Mouse (Mus musculus): ENCODE measurements around the gene Cir1.
A peak's percentile ranks its signal among the peaks of the same experiment; 100 is the strongest.

Gene Cir1

GRCm38 (mm10) chr2:73312152-73313116 lies at the start of gene Cir1, which contains the start of gene Scrn3:
Gene Cir1, minus strand, starts transcription at chr2:73312701.
Gene Scrn3, plus strand, starts transcription at chr2:73312601.
- peak; percentile 74 to 91 for DNase-seq (ENCODE audit: low spot score in 2 of 2)

DNA sequence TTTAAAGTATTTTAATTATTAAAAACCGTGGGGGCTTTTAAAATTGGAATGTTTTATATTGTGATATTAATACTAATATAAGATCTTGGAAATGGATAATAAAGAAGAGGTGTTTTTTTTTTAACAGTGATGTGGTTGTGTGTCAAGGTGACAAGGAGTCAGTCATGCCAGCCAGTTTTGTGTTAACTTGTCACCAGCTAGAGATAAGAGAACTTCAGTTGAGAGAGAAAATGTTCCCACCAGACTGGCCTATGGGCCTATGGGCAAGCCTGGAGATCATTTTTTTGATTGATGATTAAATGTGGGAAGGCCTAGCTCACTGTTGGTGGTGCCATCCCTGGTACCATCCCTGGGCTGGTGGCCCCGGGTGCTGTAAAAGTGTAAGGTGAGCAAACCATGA lies 48.0 kb upstream of the Cir1 start:
- DNase-seq (ENCODE audit: low spot score in 2 of 2): no peak

- DNase-seq (ENCODE audit: low spot score in 2 of 2): no peak
Measured at GRCm38 (mm10) chr2:73359941-73360340, 47.4 kb upstream of the Cir1 start.

DNA sequence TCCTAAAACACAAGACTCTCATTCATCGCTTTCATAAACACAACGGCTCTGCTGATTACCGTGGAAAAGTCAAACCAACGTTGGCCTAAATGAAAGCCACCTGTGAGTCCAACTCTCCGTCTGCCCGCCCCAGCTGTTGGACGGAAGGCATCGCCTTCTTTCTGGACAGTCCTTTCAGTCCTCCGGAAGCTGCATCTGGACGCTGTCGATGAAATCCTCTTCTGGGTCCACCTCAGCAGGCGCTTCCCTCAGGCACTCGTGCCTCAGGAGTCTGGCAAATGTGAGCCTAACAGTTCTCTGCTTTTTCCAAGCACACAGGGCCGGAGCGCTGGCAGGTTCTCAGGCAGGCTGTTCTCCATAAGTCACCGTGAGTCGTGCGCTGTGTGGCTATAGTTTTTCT lies 44.5 kb upstream of the Cir1 start:
- no peak for DNase-seq (ENCODE audit: low spot score in 2 of 2)

DNA sequence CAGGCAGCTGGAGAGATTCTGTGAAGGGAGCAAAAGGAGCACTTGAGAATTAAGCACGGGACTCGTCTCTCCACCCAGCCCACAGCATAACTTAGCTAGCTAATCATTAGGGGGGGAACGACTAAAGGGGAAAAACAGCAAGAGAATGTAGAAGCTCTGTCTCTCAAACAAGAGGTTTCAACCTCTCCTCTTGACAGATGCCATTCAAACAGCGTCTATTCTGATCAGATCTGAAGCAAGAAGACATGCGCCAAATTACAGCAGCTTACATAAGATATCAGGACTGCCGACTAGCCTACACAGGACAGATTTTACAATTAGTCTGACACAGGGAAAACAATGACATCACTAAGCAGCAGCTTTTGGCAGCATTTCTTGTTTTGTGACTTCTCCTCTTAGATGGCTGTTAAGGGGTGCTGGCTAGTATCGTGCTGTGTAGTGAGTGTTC lies 39.5 kb upstream of the Cir1 start:
- DNase-seq (ENCODE audit: low spot score in 2 of 2): no peak

GRCm38 (mm10) chr2:73351496-73351895 lies 39.0 kb upstream of the Cir1 start:
- no peak for DNase-seq (ENCODE audit: low spot score in 2 of 2)

DNA sequence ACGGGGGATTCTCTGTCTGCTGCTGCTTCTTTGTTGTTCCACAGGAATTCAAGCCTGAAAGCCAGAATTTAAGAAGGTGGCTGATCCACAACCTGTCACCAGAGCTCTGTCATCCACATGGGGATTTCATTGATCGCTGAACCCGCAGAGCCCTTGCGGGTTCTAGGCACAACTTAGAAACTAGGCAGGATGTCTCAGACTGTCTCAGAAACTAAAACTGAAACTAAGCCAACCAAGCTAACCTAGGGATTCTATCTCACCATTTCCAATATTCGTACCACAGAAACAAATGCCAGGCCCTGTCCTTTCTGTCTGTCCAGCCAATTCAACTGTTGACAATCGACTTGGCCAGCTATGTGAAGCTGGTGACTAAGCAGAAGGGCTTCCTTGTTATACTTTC lies 35.7 kb upstream of the Cir1 start:
- DNase-seq (ENCODE audit: low spot score in 2 of 2): no peak

GRCm38 (mm10) chr2:73347766-73348165 lies 35.3 kb upstream of the Cir1 start:
- no peak for DNase-seq (ENCODE audit: low spot score in 2 of 2)

DNA sequence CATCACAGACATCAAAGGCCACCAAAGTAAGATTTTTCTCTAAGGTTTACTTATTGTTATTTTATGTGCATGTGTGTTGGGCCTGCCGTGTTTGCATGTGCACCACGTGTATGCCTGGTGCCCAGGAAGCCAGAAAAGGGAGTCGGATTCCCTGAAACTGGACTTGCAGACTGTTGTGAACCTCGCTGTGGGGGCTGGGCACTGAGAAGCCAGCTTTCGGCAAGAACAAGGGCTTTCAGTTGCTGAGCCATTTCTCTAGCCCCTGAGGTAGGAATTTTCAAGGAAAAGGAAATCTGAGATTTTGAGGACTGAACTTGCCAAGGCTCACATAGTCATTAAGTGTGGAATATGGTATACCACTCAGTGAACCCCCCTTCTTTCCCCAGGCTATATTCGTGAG lies 34.6 kb upstream of the Cir1 start:
- no peak for DNase-seq (ENCODE audit: low spot score in 2 of 2)

DNA sequence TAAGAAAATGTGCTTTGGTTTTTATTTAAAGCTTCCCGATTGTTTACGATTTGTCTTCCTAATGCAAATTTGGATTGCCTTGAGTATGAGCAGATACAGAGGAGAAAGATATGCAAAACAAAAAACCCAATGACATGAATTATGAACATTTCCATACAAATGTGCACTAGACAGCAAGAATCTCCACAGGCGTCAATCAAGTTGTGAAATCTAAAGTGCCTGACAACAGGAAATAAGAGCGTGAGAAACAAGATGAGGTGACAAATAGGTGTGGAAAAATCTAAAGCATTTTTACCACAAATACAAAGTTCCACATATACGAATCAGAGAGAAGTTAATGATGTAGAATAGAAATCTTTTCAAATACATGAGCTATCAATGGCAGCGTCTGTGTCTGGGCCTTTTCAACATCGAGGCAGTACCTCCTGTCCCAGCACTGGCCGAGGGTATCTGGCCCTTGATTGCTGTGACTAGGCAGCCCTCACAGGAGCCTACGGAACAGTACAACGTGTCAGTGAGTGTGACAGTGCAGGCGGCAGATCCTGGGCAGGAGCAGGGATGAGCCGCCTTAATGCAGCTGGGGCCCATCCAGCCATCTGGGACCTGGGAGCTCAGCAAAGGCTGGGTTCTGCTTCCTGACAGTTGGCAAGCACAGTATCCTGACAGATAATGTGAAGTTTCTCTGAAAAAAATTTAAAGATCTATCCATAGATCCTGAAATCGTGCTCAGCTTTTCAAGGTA lies 34.0 kb upstream of the Cir1 start:
- peak in 1 of 2 experiments; percentile 17 for DNase-seq (ENCODE audit: low spot score in 2 of 2)

DNA sequence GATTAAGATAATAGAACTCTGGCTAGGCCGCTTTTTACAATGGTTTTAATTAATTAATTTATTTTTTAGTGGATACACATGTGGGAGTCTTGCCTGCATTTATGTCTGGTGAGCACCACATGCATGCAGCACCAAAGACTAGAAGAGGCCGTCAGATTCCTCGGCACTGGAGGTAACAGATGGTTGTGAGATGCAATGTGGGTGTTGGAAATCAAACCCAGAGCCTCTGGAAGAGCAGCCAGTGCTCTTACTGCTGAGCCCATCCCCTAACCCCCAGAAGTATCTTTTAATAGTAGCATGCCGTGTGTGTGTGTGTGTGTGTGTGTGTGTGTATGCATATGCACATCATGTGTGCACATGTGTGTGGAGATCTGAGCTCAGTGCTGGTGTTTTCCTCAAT lies 32.7 kb upstream of the Cir1 start:
- no peak for DNase-seq (ENCODE audit: low spot score in 2 of 2)

DNA sequence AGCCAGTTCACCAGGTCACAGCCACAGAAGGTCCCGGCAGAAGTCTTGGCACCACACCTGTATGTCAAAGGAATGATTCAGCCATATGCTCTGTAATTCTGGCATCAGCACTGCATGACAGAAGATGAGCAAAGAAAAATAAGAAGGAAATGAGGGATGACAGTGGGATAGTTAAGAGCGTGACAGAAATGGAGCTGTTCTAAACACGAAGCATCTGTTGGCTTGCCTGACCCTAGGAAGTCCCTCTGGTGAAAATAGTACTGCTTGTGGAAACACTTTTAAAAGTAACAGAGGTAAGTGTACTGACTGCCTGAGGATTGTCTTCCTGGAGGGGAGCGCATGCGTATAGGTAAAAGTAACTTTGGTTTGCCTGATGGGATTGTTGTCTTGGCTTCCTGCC lies 31.2 kb upstream of the Cir1 start:
- no peak for DNase-seq (ENCODE audit: low spot score in 2 of 2)

GRCm38 (mm10) chr2:73338415-73338814 lies 25.9 kb upstream of the Cir1 start:
- no peak for DNase-seq (ENCODE audit: low spot score in 2 of 2)

- DNase-seq (ENCODE audit: low spot score in 2 of 2): no peak
Measured at GRCm38 (mm10) chr2:73335949-73336348, 23.4 kb upstream of the Cir1 start.

DNA sequence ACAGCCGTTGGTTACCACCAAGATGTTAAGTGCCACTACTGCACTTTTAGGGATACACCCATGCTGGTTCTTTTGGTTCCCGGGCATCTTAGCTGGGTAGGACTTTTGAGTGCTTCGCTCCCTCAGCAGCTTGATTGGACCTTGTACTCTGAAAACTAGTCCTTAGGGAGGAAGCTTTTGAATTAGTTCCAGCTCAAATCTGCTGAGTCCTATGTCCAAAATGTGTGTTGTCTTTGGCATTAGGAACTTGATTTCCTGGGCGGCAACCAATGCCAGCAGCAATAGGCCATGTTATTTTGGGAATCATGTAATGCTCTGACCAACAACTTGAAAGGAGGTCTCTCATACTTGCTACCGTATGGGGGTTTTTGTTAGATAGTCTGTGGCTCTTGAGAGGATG lies 13.4 kb upstream of the Cir1 start:
- no peak for DNase-seq (ENCODE audit: low spot score in 2 of 2)

- DNase-seq (ENCODE audit: low spot score in 2 of 2): no peak
Measured at GRCm38 (mm10) chr2:73322991-73323390, 10.5 kb upstream of the Cir1 start.

GRCm38 (mm10) chr2:73319218-73319617 lies 6.7 kb upstream of the Cir1 start:
- no peak for DNase-seq (ENCODE audit: low spot score in 2 of 2)

DNA sequence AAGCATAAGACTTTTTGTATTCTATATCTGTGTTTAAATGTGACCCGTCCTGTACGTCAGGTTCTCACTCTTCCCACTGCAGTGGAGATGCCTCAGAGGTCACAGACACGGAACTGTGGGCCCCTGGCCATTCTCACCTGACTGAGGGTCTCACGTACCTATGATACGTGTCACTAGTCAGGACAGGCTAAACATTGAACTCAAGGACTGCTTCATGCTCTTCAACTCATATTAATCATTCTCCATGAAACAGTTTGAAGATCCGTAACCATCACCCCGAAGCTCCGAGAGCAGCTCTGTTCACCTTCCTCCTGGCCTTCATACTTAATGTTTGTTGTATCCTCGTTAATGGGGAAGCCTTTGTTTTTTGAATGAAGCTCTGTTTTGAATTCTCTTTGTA lies 4.9 kb upstream of the Cir1 start:
- DNase-seq (ENCODE audit: low spot score in 2 of 2): no peak

- no peak for DNase-seq (ENCODE audit: low spot score in 2 of 2)
Measured at GRCm38 (mm10) chr2:73314311-73314710, 1.8 kb upstream of the Cir1 start.

DNA sequence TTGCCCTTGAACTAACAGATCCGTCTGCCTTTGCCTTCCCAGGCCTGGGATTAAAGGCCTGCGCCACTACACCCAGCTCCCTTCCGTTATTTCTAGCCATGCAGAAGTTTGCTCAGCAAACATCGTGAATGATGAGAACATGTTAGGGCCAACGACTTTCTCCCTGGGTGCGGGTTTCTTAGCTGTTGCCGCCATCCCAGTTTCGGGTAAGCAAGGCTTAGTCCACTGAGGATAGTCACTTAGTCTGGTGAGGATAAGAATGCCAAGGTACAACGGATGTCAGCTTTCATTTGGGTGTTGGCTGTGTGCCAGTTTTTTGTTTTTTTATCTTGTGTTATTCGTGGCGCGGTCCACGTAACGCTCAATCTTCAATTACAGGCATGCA lies 608 bp upstream of the Cir1 start:
- DNase-seq (ENCODE audit: low spot score in 2 of 2): peak; percentile 6 to 19

GRCm38 (mm10) chr2:73306006-73306405 lies 6.5 kb downstream of the Cir1 start:
- no peak for DNase-seq (ENCODE audit: low spot score in 2 of 2)

DNA sequence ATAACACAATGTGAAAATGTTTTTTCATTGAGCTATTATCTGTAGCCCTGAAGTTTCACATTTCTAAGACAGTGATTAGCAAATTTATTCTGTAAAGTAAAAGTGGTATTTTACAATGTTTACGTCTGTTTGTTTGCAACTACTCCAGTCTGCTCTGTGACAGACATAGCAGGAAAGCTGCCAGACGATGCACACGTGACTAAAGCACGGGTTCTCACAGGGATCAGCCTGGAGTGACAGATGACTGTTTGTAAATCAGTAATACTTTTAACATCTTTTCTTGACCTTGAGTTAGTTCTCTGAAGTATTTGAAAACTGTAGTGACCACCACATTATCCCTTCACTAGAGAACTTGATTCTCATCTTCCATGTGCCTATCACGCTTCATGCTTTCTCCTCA lies 8.0 kb downstream of the Cir1 start:
- no peak for DNase-seq (ENCODE audit: low spot score in 2 of 2)

DNA sequence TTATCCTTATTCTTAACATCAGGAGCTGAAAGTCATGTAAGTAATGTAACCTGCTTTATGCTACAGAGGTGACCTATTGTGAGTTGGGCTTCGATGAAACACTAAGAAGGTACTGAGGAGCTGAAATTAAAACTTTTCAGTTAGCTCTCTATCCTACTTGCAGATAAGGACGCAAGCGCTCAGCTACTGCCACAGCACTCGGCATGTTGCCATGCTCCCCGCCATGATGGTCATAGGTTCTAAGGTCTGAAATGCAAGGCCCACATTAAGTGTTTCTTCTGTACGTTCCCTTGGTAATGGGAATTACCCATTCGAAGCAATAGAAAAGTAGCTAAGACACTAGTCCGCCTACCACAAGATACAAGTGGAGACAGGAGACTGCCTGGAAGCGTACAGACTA lies 9.8 kb downstream of the Cir1 start:
- DNase-seq (ENCODE audit: low spot score in 2 of 2): no peak

Data from frontal cortex, postnatal 25 days (tissue).